Mouse (Mus musculus) heart, postnatal 0 days (tissue): Measurements from ENCODE around the gene Wdfy1.

Source experiments
- CTCF ChIP-seq: IDR thresholded peaks from 2 replicates; pipeline ENCODE4 v1.5.1; 2016; ENCODE audit warnings: antibody characterized with exemption, control low read depth, low read depth
- EP300 ChIP-seq: IDR thresholded peaks from 2 replicates; pipeline ENCODE4 v1.6.1; 2016; ENCODE audit warnings: antibody characterized with exemption, low read depth

DNA sequence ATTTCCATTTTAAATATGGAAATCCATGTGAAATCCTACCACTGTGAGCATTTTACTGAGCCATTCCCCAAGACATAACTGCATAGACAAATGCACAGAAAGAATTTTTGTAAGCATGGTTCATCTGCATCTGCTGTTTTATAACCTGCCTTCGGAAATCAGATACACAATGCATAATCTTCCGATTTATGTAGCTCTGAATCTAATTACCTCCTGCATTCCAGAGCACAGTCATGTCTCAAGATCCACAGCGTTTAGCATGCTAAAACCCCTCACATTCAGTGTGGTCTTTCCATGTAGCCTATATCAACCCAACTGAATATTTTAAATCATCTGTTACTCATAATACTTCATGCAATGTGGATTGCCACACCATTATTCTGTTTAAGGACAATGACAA lies 33.5 kb upstream of the Wdfy1 start:
- TF ChIP-seq EP300 = no peak
- no peak for TF ChIP-seq CTCF
